Mouse (Mus musculus) layer of hippocampus, adult 9-10 months (tissue): Measurements from ENCODE around the gene Defa36.
"Not testable (repeated sequence)": the region's sequence is repeated elsewhere in the genome, so short reads cannot be mapped to it uniquely, and the experiment has no call there.

Experiments
- DNase-seq: peaks from one replicate; pipeline ENCODE4 v3.0.0; 2022; ENCODE audit warnings: low spot score

Defa36 gene

DNA sequence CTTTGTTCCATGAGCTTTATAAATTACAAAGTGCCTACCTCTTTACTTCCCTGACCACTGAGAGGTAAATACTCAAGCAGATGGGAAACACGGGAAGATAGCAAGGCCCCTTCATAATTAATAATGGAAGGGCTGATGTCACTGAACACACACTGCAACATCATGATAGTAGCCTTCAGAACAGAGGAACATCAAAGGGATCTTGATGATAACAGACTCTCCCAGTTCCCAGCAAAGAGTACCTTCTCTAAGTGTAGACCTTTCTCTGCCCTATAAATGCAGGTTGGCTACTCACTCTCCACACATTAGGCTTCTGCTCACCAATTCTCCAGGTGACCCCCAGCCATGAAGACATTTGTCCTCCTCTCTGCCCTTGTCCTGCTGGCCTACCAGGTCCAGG lies at the start of gene Defa36:
Defa36 (plus strand) TSS at position 301 of the 400 bp plus-strand sequence.
- not testable (repeated sequence) for DNase-seq

DNA sequence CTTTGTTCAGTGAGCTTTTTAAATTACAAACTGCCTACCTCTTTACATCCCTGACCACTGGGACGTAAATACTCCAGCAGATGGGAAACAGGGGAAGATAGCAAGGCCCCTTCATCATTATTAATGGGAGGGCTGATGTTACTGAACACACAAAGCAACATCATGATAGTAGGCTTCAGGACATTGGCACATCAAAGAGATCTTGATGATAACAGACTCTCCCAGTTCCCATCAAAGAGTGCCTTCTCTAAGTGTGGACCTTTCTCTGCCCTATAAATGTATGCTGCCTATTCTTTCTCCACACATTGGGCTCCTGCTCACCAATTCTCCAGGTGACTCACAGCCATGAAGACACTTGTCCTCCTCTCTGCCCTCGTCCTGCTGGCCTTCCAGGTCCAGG lies 49.0 kb upstream of the Defa36 start, which contains the start of gene Defa2:
Defa2 (plus strand) TSS at position 301 of the 400 bp plus-strand sequence.
- not testable (repeated sequence) for DNase-seq

DNA sequence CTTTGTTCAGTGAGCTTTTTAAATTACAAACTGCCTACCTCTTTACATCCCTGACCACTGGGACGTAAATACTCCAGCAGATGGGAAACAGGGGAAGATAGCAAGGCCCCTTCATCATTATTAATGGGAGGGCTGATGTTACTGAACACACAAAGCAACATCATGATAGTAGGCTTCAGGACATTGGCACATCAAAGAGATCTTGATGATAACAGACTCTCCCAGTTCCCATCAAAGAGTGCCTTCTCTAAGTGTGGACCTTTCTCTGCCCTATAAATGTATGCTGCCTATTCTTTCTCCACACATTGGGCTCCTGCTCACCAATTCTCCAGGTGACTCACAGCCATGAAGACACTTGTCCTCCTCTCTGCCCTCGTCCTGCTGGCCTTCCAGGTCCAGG lies 35.7 kb upstream of the Defa36 start, which contains the start of gene Defa33:
Defa33 (plus strand) TSS at position 301 of the 400 bp plus-strand sequence.
- DNase-seq = not testable (repeated sequence)

DNA sequence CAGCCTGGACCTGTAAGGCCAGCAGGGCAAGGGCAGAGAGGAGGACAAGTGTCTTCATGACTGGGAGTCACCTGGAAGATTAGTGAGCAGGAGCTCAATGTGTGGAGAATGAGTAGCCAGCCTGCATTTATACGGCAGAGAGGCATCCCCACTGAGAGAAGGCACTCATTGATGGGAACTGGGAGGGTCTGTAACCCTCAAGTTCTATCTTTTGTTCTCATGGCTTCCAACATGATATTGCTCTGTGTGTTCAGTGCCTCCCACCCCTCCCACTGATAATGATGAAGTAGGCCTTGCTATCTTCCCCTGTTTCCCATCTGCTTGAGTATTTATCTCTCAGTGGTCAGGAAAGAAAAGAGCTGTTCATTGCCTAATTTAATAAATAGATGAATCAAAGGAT lies 29.2 kb downstream of the Defa36 start, which contains the start of gene Gm7849:
Gm7849 (minus strand) TSS at position 101 of the 400 bp plus-strand sequence.
- not testable (repeated sequence) for DNase-seq
